Mouse (Mus musculus): Measurements from ENCODE around the gene Cxcr2.
A peak's percentile ranks its signal among the peaks of the same experiment; 100 is the strongest.
"Not testable (repeated sequence)": the region's sequence is repeated elsewhere in the genome, so short reads cannot be mapped to it uniquely, and the experiment has no call there.

The Cxcr2 gene

DNA sequence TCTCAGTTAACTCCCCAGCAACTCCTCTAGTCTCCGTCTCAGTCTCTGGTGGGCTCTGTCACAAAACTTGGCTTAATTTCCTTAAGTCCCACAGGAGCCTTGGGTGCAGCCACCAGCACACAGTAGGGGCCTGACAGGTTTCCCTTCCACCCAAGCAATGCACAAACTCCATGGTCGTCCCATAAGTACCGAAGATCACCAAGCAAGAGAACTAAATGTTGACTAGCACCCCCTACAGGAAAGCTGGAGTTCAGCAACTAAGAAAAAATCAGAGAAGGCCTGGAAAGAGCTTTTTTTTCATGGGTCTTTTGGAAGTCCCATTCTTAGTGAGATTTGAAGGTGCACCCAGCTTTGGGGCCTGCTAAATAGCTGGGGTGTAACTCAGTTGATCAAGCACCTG, 14.4 kb upstream of the Cxcr2 start:
- peak; percentile 43 for DNase-seq (ENCODE audit: low read depth)

DNA sequence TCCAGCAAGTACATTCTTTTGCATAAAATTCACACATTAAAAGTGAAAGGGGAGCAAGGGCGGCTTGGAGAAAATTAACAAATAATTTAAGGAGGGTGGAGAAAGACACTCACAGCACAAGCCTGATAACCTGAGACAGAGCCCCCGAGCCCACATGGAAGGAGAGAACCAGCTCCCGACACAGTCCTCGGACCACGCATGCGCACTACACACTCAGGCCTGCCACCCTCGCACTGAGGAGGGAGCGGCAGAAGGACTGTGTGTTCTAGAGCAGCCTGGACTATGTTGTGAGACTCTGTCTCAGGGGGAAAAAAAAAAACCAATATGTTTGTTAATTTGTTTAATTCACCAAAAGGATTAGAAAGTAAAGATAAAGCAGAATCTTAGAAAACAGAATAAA, 12.0 kb upstream of the Cxcr2 start:
- DNase-seq (ENCODE audit: low read depth), result no peak

DNA sequence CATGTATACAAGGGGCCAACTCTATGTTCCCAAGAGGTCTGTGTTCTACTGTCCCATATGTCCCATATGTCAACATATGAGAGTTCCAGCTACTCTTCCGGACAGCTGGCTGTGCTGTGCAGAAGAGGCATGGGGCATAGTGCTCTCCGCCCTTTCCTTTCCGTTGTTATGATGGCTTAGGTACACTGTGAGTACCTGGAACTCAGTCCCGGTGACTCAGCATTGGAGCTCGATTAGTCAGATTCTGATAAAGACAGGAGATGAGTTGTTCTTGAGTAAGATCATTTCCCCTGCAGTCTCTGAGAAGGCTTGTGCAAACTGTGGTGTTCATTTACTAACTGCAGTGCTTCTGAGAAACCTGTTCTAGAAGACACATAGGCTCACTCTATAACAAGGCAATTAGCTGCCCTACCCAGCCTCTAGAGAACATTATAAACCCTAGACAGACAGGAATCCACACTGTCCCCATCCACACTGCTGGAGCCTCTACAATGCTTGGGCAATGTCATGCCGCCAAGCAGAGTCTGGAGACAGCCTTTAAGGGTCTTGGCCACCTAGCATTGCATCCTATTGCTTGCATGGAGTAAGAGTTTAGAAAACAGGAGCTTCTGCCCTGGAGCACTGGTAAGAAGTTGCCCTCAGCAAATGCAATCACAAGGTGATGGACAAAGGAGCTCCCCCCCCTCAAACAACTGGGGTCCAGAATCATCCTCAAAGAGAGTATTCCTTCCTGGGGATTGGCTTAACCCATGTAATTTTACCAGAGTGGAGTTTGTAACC, 4.5 kb upstream of the Cxcr2 start:
- DNase-seq (ENCODE audit: low read depth), result no peak

DNA sequence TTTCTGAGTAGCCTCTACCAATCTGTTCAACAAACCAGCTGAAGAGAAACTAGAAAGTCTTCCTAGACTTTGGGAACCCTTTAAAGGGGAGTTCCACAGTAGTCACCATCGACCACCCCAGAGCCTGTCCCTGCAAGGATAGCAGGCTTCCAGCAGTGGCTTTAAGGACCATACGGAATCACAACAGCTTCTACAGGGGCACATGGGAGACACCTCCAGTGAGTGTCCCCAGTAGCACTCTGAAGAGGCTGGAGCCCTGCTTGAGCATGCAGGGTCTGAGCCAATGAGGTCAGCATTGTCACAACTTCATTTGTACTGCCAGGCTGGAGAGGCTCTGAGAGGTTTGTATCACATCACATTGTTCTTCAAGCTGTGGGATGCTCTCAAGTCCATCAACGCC, 3.7 kb upstream of the Cxcr2 start:
- no peak for DNase-seq (ENCODE audit: low read depth)

DNA sequence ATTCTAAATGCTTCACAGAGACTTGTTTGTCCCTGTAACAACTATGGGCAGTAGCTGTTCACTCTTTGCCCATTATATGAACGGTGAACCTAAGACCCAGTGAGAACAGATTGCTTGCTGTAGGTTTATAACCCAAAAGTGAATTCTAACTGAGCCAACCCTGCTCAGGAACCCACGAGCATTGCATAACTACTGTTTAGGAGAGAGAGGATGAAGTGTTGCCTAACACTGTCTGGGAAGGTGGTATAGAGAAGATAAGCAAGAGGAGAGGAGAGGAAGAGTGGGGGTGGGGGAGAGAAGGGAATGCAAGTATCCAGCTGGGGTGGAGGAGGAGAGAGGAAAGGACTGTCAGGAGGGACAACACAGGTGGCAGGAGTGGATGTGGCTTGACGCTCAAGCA, 2.7 kb upstream of the Cxcr2 start:
- DNase-seq (ENCODE audit: low read depth), result no peak

DNA sequence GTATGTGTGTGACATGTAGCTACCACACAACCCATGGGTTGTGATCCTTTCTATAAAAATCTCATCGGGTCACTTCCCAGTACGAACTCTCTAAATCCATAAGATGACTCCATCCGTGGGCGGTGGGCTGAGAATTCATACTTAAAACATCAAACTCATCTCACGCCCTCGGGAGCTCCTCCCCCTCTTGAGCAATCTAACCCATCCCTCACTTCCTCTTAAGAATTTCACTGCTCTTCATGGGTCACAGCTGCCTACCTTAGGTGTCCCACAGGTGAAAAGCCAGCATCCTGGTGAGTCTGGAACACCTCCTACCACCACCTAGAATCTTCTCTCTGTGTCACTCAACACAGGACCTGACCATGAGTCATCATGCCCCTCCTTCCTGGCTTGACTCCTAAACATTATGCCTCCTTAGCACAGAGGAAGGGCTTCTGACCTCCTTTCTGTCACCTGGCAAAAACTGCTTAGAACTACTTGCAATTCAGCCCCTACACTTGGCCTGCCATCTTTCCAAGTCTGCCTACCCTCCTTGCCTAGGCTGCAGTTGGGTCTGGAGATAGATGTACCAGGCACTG, 1.7 kb downstream of the Cxcr2 start:
- DNase-seq (ENCODE audit: low read depth), result no peak

DNA sequence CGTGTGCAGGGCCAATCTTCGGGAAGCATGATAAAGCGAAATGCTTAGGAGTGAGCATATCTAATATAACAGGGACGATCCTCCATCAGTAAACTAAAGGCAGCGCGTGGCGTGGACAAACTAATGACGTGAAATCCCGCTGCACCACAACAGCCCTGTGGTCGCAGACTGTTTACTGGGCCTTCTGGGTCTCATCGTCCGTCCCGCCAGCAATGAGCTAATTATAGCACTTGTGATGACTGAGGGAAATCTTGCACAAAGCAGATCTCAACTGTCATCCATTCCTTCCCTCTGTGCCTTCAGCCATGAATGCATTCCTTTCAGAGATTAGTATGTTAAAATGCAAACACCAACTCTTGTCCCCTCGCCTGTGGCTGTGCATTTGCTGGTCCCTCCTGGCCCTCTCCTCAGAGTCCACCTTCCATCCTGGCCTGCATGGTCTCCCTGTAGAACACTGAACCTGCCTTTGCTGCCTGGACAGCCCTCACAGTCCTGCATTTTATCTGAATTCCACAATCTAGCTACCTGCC, 2.7 kb downstream of the Cxcr2 start:
- DNase-seq (ENCODE audit: low read depth), result no peak

DNA sequence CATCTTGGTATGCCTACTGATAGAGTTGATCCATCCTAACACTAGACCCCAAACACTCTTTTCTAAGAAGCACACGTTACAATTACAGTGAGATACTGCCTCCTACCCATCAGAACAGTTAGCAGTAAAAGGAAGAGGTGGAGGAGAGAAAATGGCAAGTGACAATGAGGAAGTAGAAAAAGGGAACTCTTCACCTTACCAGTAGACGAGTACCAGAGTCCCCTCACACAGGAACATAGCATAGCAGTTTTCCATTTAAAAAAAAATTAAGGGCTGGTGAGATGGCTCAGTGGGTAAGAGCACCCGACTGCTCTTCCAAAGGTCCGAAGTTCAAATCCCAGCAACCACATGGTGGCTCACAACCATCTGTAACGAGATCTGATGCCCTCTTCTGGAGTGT, 5.8 kb downstream of the Cxcr2 start:
- not testable (repeated sequence) for DNase-seq (ENCODE audit: low read depth)

DNA sequence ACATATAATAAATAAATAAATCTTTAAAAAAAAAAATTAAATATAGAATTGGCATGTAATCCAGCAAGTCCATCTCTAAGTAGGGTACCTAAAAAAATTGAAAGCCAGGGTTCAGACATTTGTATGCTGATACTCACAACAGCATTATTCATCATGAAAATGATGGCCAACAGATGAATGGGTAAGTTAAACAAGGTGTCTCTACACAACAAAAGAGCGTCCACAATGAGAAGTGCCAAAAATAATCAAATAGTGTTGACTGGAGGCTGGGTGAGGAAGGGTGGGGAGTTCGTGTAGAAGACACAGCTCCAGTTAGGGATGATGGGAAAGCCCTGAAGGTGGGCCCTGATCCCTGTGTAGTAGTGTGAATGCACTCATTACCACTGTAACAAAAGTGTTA, 6.2 kb downstream of the Cxcr2 start:
- no peak for DNase-seq (ENCODE audit: low read depth)

DNA sequence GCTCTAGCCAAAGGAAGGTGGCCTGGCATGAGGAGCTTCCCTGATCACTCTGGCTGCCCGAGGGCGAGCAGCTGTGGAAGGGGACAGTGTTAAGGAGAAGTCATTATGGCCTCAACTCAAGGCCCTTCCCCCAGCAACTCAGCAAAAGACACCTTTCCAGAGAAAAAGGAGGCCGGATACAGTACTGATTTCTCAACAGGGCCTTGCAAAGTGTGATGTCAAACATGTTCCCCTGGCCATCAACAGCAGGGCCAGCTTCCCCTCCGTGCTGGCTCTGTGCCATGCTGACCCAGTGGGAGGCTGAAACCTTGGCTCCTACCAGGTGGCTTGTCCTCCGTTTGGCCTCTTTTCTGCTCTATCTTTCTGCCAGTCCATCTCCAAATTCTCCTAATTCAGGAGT, 13.3 kb downstream of the Cxcr2 start:
- DNase-seq (ENCODE audit: low read depth), result no peak

DNA sequence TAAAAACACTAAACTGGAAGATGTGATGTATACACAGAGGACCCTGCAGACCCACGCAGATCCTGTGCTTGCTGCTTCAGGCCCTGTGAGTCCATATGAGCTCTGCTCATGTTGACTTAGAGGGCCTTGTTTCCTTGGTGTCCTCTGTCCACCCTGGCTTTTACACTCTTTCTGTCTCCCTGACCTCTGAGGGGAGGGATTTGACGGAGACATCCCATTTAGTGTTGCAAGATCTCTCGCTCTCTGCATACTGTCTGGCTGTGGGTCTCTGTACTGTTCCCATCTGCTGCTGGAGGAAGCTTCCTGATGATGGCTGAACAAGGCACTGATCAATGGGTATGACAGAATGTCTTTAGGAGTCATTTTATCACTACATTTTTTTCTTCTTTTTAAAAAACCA, 15.9 kb downstream of the Cxcr2 start:
- no peak for DNase-seq (ENCODE audit: low read depth)

DNA sequence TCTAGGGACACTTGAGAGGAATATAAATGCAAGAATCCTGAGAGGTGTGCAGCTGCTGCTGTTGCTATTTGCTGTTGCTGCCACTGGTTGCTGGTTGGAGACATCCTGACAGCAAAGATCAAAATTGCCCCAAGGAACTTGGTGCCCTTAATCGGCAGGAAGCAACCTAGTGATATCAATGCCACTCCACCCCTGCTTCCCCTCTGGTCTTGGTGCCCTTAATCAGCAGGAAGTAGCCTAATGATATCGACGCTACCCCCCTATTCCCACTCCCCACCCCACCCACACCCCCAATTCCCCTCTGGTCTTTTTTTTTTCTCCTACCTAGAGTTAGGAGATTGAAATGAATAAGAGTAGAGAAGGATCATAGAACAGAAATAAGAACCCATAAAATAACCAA, 18.9 kb downstream of the Cxcr2 start:
- no peak for DNase-seq (ENCODE audit: low read depth)

DNA sequence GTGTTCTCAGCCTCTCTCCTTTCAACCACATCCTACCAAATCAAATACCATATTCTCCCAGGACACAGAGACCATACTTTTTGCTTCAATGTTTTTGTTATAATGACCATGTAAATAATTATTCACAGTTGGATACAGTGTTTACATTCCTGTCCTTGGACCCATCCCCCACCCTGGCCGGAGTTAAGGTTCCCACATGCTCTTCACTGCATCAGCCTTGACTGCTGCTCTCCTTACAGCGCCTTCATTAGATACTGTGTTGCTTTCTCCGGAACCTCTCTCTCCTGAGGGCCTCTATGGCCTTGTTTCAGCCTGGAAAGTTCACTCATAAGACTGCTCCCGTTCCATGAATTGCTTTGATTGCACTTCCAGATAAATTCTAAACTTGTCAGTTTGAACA, 21.9 kb downstream of the Cxcr2 start:
- no peak for DNase-seq (ENCODE audit: low read depth)

DNA sequence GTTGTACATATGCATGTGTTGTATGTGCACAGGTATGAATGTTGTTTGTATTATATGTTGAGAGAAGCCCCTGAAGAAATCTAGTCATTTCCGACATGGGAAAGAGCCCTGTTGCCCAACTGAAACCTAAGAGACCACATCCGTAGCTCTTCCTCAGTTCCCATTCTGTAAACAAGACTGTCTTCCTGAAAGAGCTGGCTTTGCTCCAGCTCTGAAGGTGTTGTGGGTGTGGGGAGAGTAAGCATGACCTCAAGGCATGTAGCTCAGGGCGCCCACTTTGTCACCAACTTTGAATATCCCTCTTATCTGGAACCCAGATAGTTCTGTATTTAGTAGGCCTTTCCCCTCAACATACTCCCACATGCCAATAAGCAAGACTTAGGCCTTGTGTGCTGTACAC, 24.8 kb downstream of the Cxcr2 start:
- DNase-seq (ENCODE audit: low read depth), result peak; percentile 50

DNA sequence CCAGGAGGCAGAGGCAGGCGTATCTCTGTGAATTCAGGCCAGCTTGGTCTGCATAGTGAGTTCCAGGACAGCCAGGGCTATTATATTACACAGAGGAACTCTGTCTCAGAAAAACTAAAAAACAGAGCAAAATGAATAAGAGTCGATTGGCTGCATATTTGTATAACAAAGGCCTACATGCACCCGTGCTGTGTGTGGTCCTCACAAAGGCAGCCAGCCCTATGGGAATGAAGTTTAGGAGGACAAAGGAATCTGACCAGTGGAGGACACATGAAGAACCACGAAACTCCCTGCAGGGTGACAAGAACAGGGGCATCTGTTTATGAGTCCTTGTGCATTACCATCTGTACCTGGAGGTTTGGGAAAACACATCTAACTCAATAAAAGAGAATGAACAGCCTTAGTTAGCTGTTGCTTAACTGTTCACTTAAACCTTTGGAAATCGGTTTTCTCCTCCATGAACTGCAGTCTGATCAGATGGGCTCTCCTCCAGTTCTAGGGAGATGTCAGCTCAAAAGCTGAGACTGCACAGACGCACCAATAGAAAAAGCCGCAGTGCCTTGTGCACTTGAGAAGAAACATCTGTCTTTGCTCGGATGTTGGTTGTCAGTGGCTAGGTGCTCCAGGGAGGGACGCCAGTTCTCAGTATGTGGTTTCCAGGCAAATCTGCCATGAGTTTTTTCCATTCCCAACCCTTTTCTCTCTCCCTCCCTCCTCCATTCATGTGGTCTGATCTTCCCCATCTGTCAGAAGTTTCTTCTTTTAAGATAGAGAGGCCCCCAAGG, 26.0 kb downstream of the Cxcr2 start:
- peak; percentile 34 for DNase-seq (ENCODE audit: low read depth)

DNA sequence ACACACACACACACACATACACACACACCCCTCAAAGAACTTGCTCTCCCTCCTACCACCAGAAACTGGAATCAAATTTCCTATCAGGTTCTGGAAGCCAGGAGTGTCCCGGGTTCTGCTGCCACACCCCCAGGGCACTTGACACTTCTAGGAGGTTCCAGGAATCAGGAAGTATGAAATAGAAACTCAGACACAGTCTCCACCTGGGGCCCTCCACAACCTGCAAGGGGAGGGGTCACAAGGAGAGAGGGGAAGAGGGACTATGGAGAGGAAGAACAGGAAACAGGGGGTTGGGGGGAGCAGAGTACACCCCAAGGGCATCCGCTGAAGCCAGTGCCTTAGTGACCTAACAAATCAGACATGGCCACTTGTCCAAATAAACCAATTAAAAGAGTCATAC, 27.7 kb downstream of the Cxcr2 start:
- no peak for DNase-seq (ENCODE audit: low read depth)

DNA sequence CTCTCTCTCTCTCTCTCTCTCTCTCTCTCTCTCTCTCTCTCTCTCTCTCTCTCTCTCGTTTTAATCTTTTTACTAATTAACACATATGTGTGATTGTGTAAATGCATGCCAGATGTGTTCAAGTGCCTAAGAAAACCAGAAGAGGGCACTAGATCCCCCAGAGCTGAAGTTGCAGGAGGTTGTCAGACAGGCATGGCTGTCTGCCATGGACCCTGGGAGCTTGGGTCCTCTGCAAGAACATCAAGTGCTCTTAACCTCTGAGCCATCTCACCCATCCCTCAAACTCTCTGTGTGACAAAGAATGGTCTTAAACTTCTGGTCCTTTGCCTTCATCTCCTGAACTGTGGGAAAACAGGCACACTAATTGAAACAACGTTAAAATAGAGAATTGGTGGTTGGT, 29.2 kb downstream of the Cxcr2 start:
- peak; percentile 30 for DNase-seq (ENCODE audit: low read depth)

DNA sequence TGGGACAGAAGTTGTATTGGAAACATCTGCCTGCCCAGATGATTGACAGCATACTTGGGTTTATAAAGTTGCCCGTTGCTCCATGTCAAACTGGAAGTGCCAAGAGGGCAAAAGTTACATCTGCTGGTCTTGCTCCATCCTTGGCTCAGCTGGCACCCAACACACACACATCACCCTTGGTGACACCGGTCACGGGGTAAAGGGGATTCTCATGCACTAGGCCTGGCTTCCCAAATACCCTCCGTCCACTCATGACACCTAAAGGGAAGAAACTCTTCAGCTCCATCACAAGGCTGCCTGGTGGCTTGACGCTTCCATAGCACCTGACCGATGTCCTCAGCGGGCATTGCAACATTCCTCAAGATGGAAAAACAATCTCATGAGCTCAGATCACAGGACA, 36.7 kb downstream of the Cxcr2 start:
- DNase-seq (ENCODE audit: low read depth), result no peak

DNA sequence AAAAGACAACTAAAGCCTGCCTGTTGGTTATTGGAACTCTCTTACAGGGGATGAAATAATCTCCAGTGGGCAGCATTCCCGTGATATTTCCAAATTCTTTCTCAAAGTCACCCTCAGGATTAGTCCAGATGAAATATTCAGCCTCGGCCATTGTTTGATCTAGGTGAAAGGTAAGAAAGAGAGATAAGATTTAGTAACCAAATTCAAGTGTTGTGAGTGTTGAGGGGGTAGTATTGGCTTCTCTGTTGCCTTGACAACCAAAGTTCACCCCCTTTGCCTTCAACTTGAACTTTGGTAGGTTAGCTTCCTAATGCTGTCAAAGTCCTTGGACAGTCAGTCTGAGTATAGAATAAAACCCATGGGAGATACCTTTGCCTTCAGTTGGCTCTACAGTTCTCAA, 38.9 kb downstream of the Cxcr2 start:
- DNase-seq (ENCODE audit: low read depth), result no peak

DNA sequence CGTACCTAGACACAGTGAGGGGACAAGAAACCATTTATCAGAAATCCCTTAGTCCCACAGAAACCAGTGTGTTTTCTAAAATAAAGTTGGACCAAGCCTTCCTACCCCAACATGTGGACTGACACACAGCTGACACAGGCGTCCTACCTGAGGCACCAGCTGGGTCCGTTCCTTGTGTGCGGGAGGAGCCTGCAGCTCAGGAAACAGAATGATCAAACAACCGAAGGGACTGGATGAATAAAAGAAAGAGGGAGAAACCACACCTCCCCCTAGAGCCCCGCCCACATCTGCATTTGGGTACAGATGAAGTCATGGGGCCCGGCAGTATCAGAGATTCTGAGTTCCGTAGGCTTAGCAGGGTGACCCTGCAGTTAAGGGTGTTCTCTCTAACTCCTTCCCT, 40.7 kb downstream of the Cxcr2 start, which contains the start of gene Cxcr1:
Cxcr1 (minus strand) TSS at position 187 of the 400 bp plus-strand sequence.
- DNase-seq (ENCODE audit: low read depth), result peak; percentile 57

DNA sequence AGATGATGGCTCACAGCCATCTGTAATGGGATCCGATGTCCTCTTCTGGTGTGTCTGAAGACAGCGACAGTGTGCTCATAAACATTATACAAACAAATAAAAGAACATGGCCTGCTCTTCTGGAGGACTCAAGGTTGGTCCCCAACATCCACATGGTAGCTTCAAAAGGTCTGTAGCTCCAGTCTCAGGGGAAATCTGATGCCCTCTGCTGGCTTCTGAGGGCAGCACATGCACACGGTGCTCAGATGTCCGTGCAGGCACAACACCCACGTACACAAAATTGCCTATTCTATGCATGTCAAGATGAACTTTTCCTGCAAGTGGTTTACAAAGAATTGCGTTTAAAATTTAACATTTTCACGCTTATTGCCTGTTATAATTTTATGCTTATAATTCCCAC, 42.2 kb downstream of the Cxcr2 start:
- peak; percentile 80 for DNase-seq (ENCODE audit: low read depth)

DNA sequence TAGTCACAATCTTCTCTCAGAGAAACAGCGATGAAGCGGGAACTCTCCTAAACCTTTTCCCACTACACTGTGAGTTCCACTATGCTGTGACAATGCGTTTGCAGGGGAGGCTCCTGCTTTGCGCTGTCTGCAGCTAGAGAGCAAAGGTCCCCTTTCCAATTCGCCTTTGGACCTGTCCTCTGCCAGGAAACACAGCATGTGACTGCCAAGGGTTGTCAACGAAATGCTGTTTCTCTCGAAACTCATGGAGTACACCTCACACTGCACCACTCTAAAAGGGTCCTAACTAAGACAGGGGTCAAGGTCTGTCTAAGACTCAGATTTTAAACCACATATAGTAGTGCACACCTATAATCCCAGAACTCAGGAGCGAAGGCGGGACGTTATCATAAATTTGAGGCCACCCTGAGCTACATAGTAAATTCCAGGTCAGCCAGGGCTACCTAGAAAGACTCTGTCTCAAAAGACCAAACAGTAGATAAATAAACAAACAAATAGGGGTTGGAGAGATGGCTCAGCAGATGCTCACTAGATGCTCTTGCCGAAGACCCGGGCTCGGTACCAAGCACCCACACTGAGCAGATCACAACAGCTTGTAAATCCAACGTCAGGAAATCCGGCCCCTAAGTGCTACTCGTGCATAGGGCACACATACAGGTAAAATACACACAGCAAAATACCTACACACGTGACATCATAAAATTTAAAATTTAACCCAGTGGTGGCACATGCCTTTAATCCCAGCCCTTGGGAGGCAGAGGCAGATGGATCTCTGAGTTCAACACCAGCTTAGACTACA, 43.0 kb downstream of the Cxcr2 start:
- no peak for DNase-seq (ENCODE audit: low read depth)
